Mouse (Mus musculus) ES-E14 (cell line): Measurements from ENCODE around the gene Dnajb7.

ENCODE experiments used
- CHD2 ChIP-seq: IDR thresholded peaks from 2 replicates; pipeline ENCODE4 v1.6.1; 2014; ENCODE audit warnings: mild to moderate bottlenecking, low read depth, low read length, inconsistent platforms
- ZC3H11A ChIP-seq: IDR thresholded peaks from 2 replicates; pipeline ENCODE4 v1.6.1; 2012; ENCODE audit warnings: low read depth, mild to moderate bottlenecking, inconsistent platforms, low read length, borderline replicate concordance
- ZNF384 ChIP-seq: IDR thresholded peaks from 2 replicates; pipeline ENCODE4 v1.6.1; 2012; ENCODE audit warnings: low read depth, low read length, inconsistent platforms

DNA sequence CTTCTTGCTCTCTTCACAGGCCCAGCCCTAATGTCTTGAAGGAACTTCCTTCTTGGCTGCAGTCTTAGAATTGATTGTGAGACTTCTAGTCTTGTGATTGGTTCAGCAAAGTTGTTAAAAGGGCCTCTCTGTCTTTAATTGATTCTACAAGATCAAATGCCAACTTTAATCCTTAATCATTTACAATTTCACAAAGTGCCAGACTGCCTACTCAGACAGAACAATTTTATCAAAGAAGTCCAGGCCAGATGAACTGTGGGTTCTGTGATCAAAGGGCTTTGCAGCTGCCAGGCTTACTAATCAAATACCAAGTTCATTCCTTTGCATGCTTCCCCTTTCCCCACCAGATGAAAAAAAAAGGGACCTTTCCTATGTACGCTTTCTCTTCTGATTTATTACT, 13.4 kb upstream of the Dnajb7 start:
- TF ChIP-seq CHD2: no peak
- TF ChIP-seq ZNF384: no peak
- no peak for TF ChIP-seq ZC3H11A
